Mouse (Mus musculus) spleen, adult 2 months (tissue): ENCODE results near the gene Prdm10. TPM values are rescaled to one million over a fixed set of nuclear protein-coding genes. Genes with fewer than 3 reads are reported as not detected.

Source experiments
- DNase-seq, 2 experiments: peaks; one replicate each; pipeline versions ENCODE4 v3.0.0 to v3.0.0-alpha.2; 2012 to 2021; ENCODE audit warnings: low spot score in 2 of 2, low read depth in 1 of 2
- H3K27ac ChIP-seq: fragments of 200-500 bp; 2 replicates; pipeline ENCODE4 v1.5.1; 2012; ENCODE audit warnings: low read length, inconsistent platforms; ENCODE audit not compliant: insufficient read depth
- H3K27me3 ChIP-seq: fragments of 200-500 bp; 2 replicates; pipeline ENCODE4 v1.6.1; 2012; ENCODE audit warnings: mild to moderate bottlenecking, moderate library complexity, low read length, inconsistent platforms; ENCODE audit not compliant: control insufficient read depth, insufficient read depth
- H3K36me3 ChIP-seq: fragments of 200-500 bp; 2 replicates; pipeline ENCODE4 v1.6.1; 2012; ENCODE audit warnings: mild to moderate bottlenecking, low read length, inconsistent platforms; ENCODE audit not compliant: control insufficient read depth, insufficient read depth
- H3K4me1 ChIP-seq: fragments of 200-500 bp; 2 replicates; pipeline ENCODE4 v1.6.1; 2011; ENCODE audit warnings: inconsistent platforms; ENCODE audit not compliant: control insufficient read depth, insufficient read depth, insufficient read length
- H3K4me3 ChIP-seq: fragments of 200-500 bp; 2 replicates; pipeline ENCODE4 v1.5.1; 2011; ENCODE audit warnings: mild to moderate bottlenecking, inconsistent platforms; ENCODE audit not compliant: insufficient read depth, insufficient read length; ENCODE audit errors: extremely low read depth
- CTCF ChIP-seq: fragments of 200-500 bp; IDR thresholded peaks from 2 replicates; pipeline ENCODE4 v1.5.1; 2011; ENCODE audit warnings: mild to moderate bottlenecking, inconsistent platforms; ENCODE audit not compliant: insufficient read depth, insufficient read length, insufficient replicate concordance; ENCODE audit errors: extremely low read depth
- POLR2A ChIP-seq: fragments of 200-500 bp; IDR thresholded peaks from 2 replicates; pipeline ENCODE4 v1.6.1; 2011; ENCODE audit warnings: low read depth, low read length, inconsistent platforms
- WGBS: fragments of 180-500 bp; shearing (Covaris S2); methylation state at CpG from one replicate; pipeline ENCODE4 v1.1.7; 2018; 5-methylcytosine and 5-hydroxymethylcytosine counted together
- polyA plus RNA-seq: library from polyadenylated mRNA; depleted of rRNA; stranded (reverse); fragments of >200 nt; gene quantifications from 2 replicates; pipeline ENCODE4 v1.2.3, GENCODE M21; 2012

Gene Prdm10
- polyA plus RNA-seq, 1 experiment: 5.9 TPM

DNA sequence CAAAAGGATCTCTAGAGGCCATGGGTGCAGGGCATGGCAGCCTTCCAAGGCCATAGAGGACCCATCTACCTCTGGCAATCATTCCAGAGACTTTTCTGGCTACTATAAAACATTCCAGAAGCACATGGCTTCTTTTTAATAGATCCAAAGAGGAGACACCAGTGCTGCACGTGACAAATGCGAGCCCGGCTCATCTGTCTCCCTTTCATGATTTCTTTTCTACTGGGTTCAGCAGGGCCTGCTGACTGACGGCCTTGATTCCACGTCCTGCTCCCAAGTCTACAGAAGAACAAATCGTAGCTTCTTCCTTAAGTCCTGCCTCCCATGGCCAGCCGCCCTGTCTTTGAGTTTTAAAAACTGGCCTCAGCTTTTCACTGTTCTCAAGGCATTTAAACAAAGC is 1.7 kb upstream of the Prdm10 start:
- no peak overlapping the region for H3K4me3 ChIP-seq
- H3K4me1 ChIP-seq: peaks cover 7% of the 10 kb centered on the region; the same call in 1 of the 2 replicates
- H3K27ac ChIP-seq: no peak overlapping the region
- H3K36me3 ChIP-seq: no peaks in the 10 kb centered on the region
- no peak for DNase-seq
- WGBS: 91% methylated on average over 7 of the region's 7 CpGs
- TF ChIP-seq CTCF (no peak), POLR2A (no peak)
- no peaks in the 10 kb centered on the region for H3K27me3 ChIP-seq

DNA sequence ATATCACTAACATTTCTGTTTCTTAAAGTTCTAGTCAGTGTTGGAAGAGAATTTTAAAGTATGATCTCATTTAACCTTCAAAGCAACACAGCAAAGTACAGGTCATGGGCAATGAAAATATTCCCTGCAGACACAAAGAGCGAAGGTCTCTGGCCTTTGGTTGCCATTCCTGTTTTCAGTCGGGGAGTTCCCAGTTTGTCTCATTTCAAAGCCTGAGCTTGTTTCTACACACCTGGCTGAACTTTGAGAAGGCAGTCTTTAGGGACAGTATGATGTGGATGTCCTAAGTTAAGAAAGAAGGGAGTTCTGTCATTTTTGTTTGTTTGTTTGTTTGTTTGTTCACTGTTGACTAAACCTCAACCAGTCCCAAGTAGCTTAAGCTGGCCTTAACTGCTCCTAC is 1.0 kb upstream of the Prdm10 start:
- H3K27me3 ChIP-seq: no peaks in the 10 kb centered on the region
- H3K4me3 ChIP-seq: peak overlapping the region; percentile 89; the same call in 1 of the 2 replicates
- DNase-seq: no peak
- no peaks in the 10 kb centered on the region for H3K36me3 ChIP-seq
- TF ChIP-seq CTCF: no peak
- TF ChIP-seq POLR2A: no peak
- peaks cover 7% of the 10 kb centered on the region; the same call in 1 of the 2 replicates for H3K4me1 ChIP-seq
- 71% methylated on average over 2 of the region's 2 CpGs for WGBS
- H3K27ac ChIP-seq: peak overlapping the region; percentile 100

DNA sequence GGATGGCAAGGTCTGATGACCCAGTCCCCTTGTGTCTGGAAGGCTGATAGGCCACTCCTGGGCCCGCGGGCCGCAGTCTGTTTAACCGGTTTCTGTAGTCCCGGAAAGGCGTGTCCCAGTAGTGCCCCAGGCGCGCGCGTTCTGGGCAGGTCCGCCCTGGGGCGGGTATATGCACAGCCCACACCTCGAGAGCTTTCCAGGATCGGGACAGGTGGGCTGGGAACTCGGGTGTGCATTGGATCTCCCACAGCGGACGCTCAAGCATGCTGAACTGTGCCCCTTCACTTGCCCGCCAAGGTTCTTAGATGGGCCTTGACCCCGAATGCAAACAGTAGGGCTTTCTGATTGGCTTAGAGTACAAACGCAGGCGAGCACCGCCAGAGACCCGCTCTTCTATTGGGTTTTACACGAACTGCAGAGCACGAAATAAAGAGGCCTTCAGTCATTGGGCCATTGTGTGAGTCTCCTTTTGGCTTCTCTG is 413 bp upstream of the Prdm10 start:
- H3K27ac ChIP-seq: peak overlapping the region; percentile 100
- no peaks in the 10 kb centered on the region for H3K27me3 ChIP-seq
- peaks cover 7% of the 10 kb centered on the region; the same call in 1 of the 2 replicates for H3K4me1 ChIP-seq
- no peak for TF ChIP-seq CTCF
- no peak; the same call in 1 of the 2 replicates for TF ChIP-seq POLR2A
- under 1% methylated on average over 25 of the region's 25 CpGs for WGBS
- H3K36me3 ChIP-seq: no peaks in the 10 kb centered on the region
- peak overlapping the region; percentile 89 for H3K4me3 ChIP-seq
- peak in 1 of 2 experiments; percentile 71 for DNase-seq

DNA sequence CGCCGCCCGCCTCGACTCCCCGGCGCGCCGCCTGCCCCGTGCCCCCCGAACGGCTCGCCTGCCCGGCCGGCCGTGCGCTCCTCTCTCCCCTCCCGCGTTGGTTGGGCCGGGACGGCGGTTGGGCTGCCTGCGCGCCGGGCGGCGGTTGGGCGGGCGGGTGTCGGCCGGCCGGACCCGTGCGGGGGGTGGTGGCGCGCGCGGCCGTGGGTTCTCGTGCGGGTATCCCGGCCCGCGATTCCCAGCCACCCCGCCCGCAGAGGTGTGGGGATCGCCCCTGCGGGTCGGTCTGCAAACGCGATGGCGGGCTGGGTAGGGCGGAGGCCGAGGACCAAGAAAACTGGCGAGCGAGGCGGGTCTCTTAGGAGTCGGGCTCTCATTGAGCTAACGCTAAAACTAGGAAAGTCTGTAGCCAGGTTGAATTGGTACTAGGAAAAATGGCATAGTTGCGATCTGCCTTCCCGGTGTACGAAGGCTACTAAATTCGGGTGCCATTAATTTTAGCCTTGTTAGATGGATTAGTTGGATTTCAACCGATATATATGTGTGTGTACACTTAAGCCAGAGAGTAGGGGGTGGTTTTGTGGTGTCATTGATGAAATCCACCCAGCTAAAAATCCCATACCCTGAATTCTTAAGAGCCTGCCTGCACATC is 799 bp downstream of the Prdm10 start:
- TF ChIP-seq CTCF (no peak), POLR2A (peak; percentile 21; the same call in 1 of the 2 replicates)
- no peaks in the 10 kb centered on the region for H3K36me3 ChIP-seq
- H3K27ac ChIP-seq: peak overlapping the region; percentile 100
- H3K4me3 ChIP-seq: peak overlapping the region; percentile 89
- peaks cover 7% of the 10 kb centered on the region; the same call in 1 of the 2 replicates for H3K4me1 ChIP-seq
- DNase-seq: peak in 1 of 2 experiments; percentile 68
- no peaks in the 10 kb centered on the region for H3K27me3 ChIP-seq
- under 1% methylated on average over 62 of the region's 63 CpGs for WGBS

DNA sequence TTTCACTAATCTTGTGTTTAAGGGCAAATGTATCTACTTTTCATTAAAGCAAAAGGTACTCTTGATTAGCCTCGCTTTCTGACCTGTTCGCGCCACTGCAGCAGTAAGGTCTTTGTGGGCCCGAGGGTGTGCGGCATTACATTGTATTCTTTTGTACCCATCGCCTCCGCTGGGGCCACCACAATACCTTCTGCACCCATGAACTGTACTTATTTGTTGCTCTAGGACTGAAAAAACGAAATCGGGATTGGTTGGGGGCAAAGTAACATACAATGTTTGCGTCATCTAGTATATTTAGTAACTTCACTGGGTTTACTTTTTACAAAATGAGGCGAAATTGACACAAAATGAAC is 1.3 kb downstream of the Prdm10 start:
- H3K4me3 ChIP-seq: peak overlapping the region; percentile 89
- H3K36me3 ChIP-seq: no peaks in the 10 kb centered on the region
- 13% methylated on average over 11 of the region's 11 CpGs for WGBS
- H3K4me1 ChIP-seq: peaks cover 7% of the 10 kb centered on the region; the same call in 1 of the 2 replicates
- H3K27ac ChIP-seq: no peak overlapping the region
- no peak for TF ChIP-seq POLR2A
- no peak for TF ChIP-seq CTCF
- no peak for DNase-seq
- no peaks in the 10 kb centered on the region for H3K27me3 ChIP-seq

DNA sequence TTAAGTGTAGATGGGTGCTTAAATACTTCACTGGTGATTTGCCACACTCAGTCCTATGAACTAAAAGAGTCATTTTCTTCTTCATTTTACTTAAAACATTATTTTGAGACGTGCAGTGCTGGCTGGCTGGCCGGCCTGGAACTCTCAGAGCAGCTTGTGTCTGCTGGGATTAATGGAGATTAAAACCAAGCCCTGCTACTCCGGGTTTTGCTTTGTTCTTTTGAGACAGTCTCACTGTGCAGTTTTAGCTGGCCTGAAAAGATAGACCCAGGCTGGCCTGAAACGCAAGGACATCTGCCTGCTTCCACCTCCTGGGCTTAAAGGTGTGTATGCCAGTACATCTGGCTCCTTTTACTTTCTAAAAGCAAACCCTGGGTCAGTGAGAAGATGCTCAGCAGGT is 2.2 kb downstream of the Prdm10 start:
- H3K27me3 ChIP-seq: no peaks in the 10 kb centered on the region
- H3K4me1 ChIP-seq: peaks cover 7% of the 10 kb centered on the region; the same call in 1 of the 2 replicates
- no peak for DNase-seq
- no peaks in the 10 kb centered on the region for H3K36me3 ChIP-seq
- no peak overlapping the region for H3K27ac ChIP-seq
- 85% methylated on average over 4 of the region's 4 CpGs for WGBS
- no peak overlapping the region for H3K4me3 ChIP-seq
- TF ChIP-seq POLR2A (no peak), CTCF (no peak)

DNA sequence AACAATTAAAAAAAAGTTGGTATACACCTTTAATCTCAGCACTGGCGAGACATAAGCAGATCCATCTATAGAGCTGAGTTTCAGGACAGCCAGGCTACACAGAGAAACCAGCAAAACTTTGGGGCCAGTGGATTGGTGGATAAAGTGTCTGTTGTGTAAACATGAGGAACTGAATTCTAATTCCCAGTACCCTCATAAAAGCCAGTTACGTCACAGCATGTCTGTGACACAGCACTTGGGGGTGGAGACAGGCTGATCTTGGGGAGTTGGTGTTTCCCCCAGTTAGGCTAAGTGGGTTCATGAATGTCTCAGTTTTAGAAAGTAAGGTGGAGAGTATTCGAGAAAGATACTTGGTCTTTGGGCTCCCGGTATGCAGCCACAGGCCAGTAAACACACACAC is 2.7 kb downstream of the Prdm10 start:
- no peak overlapping the region for H3K27ac ChIP-seq
- WGBS: 78% methylated on average over 4 of the region's 4 CpGs
- H3K4me3 ChIP-seq: no peak overlapping the region

More for the DNA sequence above, 2.7 kb downstream of the Prdm10 start:
- Histone ChIP-seq H3K27me3 (no peaks in the 10 kb centered on the region), H3K4me1 (peaks cover 7% of the 10 kb centered on the region; the same call in 1 of the 2 replicates), H3K36me3 (no peaks in the 10 kb centered on the region)
- DNase-seq: no peak
- TF ChIP-seq POLR2A (no peak), CTCF (no peak)
